Mouse (Mus musculus): ENCODE results near the gene Tenm1. TPM values are rescaled to one million over a fixed set of nuclear protein-coding genes. Genes with fewer than 3 reads are reported as not detected.
A peak's percentile ranks its signal among the peaks of the same experiment; 100 is the strongest.

Tenm1 gene
- total RNA-seq, 2 experiments from 2014 or later: not detected

DNA sequence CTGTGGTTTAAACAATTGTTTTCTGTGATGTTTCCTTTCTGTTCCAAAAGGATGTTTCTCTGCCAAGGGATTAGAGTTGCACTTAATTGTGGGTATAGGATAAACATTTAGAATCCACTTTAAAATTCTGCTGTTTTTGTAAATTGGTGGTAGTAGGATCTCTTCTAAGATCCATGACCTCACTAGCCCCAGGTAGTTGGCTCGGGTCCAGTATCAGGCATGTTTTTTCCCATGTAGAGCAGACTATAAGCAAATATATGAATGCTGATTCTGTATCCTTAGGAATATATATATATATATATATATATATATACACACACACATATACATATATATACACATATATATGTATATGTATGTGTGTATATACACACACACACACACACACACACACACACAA is 567.2 kb downstream of the Tenm1 start:
- ATAC-seq (ENCODE audit: poor library complexity, severe bottlenecking): no peak

DNA sequence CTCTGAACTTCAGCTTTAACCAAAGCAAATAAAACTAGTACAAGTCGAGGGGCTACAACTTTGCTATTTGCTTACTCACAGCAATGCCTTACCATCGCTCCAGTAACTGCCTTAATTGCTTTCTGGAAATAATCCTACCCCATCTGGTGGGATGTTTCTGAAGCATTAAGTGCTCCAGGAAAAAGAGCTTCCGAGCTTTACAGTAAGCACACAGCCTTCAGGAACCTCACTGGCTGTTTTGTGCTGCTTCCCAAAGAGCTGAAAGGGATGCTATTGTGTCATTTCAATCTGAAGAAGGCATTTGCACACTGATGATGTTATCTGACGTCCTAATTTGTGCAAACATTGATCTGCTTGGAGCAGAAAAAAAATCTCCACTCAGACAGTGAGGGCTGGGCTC is 647.4 kb downstream of the Tenm1 start:
- no peak for ATAC-seq (ENCODE audit: poor library complexity, severe bottlenecking)

DNA sequence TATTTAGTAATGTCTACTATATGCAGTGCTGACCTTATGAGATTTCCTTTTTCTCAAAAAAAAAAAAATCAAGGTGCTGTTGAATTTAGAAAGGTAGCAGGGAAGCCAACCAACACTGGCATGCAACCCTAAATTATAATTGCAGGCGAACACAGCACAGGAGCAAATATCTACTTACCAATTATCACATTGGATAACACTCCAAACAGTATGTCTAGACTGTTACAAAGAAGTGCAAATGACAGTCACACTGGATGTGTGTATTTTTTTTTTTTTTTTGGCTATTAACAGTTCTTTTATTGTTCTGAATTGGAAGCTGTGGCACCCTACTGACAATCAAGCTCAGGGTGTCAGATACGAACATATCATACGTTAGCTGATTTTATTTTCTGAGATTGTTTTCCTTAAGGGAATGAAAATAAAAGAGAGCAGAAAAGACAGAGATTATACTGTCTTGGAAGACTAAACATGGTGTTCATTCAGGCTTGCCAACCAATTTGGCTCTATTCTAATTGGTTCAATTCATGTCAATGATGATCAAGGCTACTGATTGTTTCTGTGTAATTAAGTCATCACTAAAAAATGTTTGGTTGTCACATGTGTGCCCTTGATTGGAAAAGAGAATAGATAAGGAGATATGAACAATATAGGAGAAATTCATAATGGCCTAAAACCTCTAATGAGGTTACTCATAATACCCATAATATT is 710.7 kb downstream of the Tenm1 start:
- no peak for ATAC-seq (ENCODE audit: poor library complexity, severe bottlenecking)

DNA sequence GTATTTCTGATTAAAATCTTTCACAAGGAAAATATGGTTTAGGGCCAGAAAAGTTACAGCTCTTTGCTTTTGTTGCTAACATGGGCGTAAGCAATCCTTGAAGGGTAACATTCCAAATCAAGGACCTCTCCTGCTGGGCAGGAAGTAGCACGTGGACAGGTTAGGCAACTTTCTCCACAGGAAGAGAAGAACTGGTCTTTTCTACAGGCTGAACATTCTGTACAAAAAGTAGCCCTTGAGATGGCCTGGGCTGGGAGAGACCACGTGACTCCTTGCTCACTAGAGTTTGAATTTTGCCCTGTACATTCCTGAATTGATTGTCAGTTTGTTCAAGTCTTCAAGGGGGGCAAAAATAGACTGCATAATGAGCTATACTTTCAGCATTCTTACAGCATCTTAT is 728.6 kb downstream of the Tenm1 start:
- no peak for ATAC-seq (ENCODE audit: poor library complexity, severe bottlenecking)

DNA sequence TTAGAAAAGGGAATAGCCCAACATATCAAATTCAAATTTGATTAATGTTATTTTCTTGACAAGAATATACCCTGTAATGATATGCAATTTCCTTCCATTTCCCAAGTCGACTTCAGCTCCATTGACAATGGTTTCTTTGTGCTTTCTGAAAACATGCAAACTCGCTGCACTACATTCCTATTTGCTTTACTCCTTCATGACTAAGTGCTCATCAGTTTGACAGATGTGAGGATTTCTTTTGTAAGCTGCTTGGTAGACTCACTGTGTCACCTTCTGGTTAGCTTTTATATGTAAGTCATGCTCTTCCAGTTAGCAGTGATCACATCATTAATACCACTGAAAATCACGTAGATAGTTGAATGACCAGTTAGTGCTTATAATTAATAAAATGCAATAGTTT is 781.8 kb downstream of the Tenm1 start:
- no peak for ATAC-seq (ENCODE audit: poor library complexity, severe bottlenecking)

DNA sequence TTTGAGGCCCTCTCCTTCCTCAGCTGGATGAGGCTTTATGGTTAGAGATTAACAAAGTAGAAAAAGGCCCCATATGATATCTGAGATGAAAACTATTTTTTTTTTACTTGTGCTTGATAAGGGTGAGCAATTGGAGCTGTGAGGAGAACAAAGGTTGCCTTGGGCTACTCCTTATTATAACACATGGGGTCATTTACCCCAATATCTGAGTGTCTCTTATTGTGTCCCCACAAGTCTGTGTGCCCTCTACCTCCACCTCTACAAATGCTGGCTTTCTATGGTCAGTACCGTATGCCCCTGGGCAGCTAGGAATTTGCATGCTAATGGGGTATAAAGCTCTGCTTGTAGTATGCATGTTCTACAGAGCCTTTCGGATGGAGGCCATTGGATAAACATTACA is 848.4 kb downstream of the Tenm1 start:
- no peak for ATAC-seq (ENCODE audit: poor library complexity, severe bottlenecking)

DNA sequence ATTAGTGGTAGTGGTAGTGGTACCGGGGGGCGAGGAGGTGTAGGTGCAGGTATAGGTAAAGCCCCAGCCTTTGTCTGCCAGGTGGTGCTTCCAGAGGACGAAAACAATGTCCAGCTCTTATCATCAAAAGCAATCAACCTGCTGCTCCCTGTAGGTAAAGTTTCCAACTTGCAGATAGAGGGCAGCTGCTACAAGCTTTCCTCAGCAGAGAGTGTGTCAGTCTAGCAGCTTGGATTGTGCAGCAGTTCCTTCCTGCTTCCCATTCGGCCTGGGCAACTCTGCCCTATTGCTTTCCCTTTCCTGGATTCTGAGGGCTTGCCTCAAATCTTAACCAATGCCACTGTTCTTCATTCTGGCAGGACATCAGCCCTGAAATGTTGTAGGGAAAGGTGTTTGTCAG is 870.2 kb downstream of the Tenm1 start:
- no peak for ATAC-seq (ENCODE audit: poor library complexity, severe bottlenecking)

DNA sequence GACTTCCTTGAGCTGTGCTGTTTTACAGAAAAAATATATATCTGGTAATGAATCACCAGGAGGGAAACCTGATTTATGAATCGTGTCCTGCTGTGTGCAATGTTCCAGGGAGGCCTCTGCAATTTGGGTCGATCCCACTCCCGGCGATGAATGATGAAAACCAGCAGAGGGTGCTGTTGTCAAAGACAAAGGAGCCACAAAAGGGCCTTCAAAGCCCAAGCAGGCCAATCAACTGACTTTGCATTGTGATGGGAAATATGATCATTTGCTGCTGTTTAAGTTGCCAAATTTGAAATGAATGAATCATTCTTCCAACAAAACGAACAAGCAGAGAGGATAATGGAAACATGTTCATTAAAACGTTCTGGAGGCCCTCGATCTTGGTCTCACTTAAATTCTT is 871.6 kb downstream of the Tenm1 start:
- no peak for ATAC-seq (ENCODE audit: poor library complexity, severe bottlenecking)

DNA sequence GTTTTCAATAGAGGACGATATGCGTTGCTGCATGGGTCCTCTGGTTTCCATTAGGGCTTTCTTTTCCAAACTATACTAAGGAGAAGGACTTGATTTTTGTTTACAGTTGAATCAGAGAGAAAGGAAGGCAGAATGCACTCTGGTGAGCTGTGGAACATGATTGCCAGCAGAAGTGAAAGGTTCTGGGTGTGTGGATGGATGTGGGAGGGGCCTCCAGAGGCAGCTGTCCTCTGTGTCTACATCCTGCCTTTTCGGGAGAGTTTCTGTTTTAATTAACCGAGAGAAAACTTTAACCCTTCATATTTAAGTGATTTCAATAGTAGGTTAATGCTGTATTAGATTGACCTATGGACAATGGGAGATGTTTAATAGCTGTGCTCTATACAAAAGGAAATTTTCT is 880.4 kb downstream of the Tenm1 start:
- ATAC-seq (ENCODE audit: poor library complexity, severe bottlenecking): no peak

DNA sequence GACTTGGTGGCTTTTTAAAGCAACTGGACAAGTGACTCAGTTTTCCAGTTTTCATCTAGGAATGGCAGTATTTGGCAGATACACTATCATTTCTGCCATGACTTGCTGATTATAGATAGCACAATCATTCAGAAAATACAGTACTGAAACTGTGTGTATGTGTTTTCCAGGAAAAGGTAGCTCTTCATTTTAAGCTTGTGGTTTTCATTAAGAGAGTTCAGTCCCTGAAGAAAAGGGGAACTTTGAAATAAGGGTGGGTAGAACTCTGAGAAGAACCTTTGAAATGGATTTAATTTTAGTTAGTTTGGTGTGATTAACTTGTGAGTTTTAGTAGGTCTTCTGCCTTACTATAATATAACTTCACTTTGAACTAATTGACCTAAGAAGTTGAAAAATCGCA is 883.9 kb downstream of the Tenm1 start:
- no peak for ATAC-seq (ENCODE audit: poor library complexity, severe bottlenecking)

DNA sequence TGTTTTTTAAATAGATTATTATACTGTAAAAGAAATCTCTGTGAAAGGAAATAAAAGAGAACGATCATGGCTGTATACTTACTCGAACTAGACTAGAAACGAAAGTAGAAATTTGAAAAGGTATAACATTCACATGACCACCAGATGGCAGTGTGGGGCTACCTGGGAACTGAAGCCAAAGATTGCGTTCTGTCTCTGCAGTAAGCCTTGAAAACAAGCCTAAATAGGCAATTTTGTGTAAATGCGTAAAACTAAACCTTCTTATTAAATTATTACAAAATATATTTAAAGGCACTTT is 888.2 kb downstream of the Tenm1 start:
- ATAC-seq (ENCODE audit: poor library complexity, severe bottlenecking): peak; percentile 80

DNA sequence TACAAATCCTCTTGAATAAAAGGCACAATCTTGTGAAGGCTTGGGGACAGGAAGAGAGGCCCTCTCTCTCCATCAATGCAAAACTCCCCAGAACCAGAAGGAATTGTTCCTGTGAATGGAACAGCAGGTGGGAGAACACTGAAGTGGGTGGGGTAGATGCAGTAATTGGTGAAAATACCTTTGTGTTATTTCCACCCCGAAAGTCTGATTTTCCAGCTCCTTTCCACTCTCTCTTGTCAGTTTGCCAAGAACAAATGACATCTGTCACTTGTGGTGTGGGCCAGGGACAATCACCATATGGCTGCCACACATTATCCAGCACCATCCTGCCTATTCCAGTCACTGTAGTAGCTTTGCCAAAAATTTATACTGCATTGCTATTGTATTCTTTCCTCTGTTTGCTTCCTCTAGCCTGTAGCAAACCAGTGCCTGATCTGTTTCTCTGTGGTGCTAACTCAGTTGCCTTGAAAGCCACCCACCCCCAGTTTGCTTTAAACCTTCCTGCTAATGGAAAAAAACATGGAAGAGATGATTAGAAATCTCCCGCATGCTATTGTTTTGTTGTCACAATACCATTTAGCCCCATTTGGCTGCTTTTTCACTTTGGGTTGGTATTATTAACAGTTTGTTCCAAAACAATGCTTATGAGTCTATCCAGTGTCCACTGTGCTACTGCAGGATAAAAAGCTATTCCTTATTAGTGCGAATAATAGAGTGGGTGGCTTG is 888.7 kb downstream of the Tenm1 start:
- no peak for ATAC-seq (ENCODE audit: poor library complexity, severe bottlenecking)

DNA sequence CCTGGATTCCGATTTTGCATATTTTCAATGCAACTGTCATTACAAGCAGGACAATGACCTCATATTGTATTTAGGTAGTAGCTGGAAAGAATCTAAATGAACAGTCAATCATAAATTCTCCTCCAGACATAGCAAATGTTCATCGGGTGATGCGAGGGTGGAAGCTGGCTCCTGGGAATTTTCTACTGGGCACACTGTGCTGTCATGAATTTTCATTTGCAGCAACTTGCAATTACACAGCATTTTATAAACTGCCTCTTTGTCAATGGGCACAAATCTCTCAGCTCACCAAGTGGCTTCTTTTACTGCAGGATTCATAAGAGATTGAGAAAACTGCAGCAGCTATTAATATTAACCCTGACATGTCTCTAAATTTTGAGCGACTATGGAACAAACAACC is 898.2 kb downstream of the Tenm1 start:
- no peak for ATAC-seq (ENCODE audit: poor library complexity, severe bottlenecking)

DNA sequence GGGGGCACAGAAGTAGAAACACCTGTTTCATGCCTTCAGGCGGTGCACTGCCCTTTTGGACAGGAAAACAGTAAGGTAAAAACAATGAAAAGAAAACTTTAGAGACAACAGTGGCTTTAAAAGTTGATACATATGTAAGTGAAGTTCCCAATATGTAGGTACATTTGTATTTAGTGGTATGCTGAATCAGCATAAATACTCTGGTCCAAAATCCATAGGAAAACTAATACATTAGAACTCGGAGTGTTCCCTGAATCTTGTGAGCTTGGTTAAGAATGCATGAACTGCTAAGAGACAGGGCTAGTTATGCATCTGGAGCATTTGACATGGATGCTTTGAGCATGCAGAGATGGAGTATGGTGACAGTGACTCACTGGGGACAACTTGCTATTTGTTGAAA is 906.1 kb downstream of the Tenm1 start:
- ATAC-seq (ENCODE audit: poor library complexity, severe bottlenecking): no peak

DNA sequence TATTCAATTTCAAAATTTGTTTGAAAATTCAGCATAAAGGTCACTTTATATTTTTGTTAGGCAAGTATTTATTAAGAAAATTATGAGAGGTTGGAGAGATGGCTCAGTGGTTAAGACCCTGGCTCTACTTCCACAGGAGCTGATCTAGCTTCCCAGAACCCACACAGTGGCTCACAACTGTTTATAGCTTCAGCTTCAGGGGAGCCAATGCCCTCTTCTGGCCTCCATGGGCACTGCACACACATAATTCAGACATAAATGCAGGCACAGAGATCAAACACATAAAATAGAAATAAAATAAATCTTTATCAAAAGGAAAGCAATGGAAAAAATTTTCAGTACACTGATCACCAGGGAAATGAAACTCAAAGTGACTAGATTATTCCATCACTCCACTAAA is 916.4 kb downstream of the Tenm1 start:
- no peak for ATAC-seq (ENCODE audit: poor library complexity, severe bottlenecking)

DNA sequence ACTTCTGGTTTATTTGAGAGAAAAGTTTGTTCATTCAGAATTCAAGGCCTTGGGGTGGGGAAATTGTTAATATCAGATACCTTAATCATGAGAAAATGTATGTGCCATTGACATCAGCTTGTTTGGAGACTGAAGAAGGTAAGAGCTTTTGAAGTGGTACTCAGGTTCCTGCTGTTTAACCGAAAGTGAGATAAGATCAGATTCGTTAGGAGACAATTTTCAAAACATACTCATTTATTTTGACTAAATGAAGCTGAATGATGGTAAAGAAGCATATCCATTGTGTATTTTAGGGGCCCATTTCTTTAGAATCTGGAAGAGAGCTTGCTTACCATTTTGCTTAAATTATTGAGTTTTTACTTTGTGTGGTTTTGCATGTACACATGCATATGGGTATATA is 917.8 kb downstream of the Tenm1 start:
- no peak for ATAC-seq (ENCODE audit: poor library complexity, severe bottlenecking)

DNA sequence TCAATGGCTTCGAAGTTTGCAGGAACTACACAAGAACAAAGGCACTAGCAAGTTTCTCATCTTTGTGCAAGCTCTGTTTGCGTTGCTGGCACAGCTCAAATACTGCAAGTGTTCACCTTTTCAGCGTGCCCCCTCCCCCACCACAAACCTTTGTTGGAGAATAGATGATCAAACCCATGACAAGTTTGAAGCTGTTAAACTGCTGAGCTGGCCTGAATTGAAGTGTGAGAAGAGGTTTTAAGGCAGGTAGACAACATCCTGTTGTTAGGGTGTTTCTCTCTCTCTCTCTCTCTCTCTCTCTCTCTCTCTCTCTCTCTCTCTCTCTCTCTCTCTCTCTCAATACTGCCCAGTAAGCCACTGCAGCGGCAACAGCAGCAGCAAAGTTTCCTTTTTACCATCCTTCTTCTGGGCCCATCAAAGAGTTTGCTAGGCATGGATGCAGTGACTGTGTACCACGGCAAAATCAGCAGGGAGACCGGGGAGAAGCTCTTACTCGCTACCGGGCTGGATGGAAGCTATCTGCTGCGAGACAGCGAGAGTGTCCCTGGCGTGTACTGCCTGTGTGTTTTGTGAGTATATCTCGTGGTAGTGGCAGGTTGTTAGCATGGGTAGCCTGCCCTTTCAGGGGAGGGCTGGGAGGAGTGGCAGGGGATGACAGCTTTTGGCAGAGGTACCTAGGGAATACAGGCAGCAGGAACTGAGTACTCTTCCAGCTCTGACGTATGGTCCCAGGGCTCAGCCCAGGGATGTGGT is 926.5 kb downstream of the Tenm1 start, which contains the start of gene Sh2d1a:
Gene Sh2d1a, plus strand, starts transcription at position 163 of the 753 bp plus-strand sequence.
- ATAC-seq (ENCODE audit: poor library complexity, severe bottlenecking): no peak; the same call in 1 of the 2 replicates

DNA sequence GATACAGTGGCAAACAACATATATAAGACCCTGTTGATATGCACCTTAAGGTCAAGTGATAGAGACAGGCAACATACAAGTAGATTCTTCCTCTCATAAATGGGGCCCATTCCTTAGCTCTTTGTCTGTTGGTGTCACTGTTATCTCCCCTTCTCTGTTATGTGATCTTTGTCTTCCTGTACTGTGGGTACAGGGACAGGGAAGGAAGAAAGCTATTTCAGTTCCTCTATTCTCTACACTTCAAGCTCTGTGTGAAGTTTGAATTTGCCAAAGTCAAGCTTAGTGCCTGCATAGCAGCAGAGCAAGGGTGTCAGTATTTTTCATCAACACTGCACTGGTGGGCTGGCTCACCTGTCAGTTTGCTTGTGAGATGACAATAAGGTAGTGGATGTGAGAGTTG is 928.4 kb downstream of the Tenm1 start:
- ATAC-seq (ENCODE audit: poor library complexity, severe bottlenecking): peak; percentile 77

DNA sequence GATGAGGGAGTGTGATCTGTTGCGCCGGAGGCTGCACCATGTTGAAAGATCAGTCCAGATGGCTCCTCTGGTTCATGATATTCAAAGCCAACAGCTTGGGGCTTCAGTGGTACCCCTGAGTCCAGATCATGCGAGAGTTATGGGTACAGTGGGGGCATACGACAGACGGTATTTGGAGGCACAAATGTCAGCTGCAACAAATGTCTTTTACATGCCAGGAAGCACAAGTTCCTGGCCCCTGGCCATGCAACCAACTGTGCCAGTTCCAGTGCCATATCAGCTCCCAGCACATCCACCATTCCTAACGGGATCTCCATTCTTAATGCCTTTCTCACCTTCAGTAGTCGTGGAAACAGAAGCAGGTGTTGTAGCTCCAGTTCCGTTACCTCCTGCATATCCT is 938.6 kb downstream of the Tenm1 start:
- ATAC-seq (ENCODE audit: poor library complexity, severe bottlenecking): no peak

DNA sequence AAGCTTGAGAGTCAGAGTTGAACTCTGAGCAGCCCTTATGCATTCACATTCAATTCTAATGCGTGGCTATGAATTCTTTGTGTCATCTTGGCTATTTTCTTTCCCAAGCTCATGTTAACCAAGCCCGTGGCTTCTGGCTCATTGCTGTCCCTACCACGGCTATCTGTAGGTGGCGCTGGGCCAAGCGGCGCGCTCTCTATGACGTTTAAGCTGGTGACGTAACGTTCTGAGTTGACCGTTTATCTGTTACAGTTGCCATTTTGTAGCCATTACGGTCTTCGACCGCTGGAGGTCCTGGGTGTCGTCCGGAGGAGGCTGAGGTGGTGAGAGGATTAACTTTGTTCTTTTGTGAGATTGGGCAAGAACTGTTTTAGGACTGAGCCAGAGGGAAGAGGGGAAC is 939.5 kb downstream of the Tenm1 start, which contains the start of gene Tex13c2:
Gene Tex13c2, plus strand, starts transcription at position 246 of the 400 bp plus-strand sequence.
- no peak for ATAC-seq (ENCODE audit: poor library complexity, severe bottlenecking)
